ENCODE assay signal across 8 mouse cellular contexts in the genomic region with DNA sequence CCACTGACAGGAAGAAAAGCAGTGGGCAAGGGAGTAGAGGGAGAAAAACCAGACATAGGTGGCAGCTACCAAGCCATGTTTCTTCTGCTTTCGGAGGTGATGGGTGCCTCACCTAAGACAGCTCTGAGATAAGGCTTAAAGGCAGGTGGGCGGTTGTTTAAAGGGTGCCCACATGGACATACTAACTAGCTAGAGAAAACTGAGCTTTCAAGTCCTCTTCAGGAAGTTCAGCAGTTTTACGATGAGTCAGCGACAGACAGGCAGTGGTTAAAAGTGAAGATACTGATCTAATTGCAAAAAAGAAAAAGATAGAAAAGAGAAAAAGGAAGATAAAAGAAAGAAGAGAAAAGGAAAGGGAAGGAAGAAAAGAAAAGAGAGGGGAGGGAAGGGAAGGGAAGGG.
"Had no signal": no experiment of that assay in that cellular context is flagged by ENCODE, and none has a peak within 500 bp of the region (broad histone marks: within the 10 kb centered on the region; RNA-seq: fewer than 3 reads in every experiment).

No protein-coding gene starts in this region.

- ATAC-seq: lung, postnatal 0 days; midbrain, embryonic 16.5 days had no signal

- DNase-seq: kidney, adult 11 months; kidney, adult 9 months; kidney, postnatal 36 days; lung, adult 2 months; lung, postnatal 36 days; right cerebral cortex, postnatal 14 days had no signal
